Mouse (Mus musculus) G1E (cell line): ENCODE measurements at regions not wholly inside any gene's neighbourhood (a gene's known extent, or its start where the extent isn't known, plus 50 kb on each side); places are given as distances from the start of the nearest gene placed in this dataset.

ENCODE experiments used
- CTCF ChIP-seq: IDR thresholded peaks from 2 replicates; pipeline ENCODE4 v1.5.1; 2012; ENCODE audit warnings: low read depth, low read length, inconsistent platforms, mixed read lengths
- POLR2AphosphoS5 ChIP-seq: IDR thresholded peaks from 2 replicates; pipeline ENCODE4 v1.6.1; 2012; ENCODE audit warnings: low read depth, low read length, inconsistent platforms; ENCODE audit not compliant: insufficient replicate concordance
- TAL1 ChIP-seq: conservative IDR thresholded peaks from 2 replicates; pipeline ENCODE4 v1.6.1; 2012; ENCODE audit warnings: low read depth, low read length, inconsistent platforms, mixed read lengths

GRCm38 (mm10) chr2:146568171-146568842, 56.2 kb upstream of the Ralgapa2 start:
- TF ChIP-seq CTCF (no peak), TAL1 (no peak), POLR2AphosphoS5 (no peak)
